Mouse (Mus musculus): ENCODE results near the gene Noxred1. TPM values are rescaled to one million over a fixed set of nuclear protein-coding genes. Genes with fewer than 3 reads are reported as not detected.
"Not testable (repeated sequence)": the region's sequence is repeated elsewhere in the genome, so short reads cannot be mapped to it uniquely, and the experiment has no call there.

Noxred1 gene
- polyA plus RNA-seq (2015; fragmentation: Nextera tagmentation; extraction: Ambion mirVana), result 0.37 and 0.59 TPM in 2 replicates

DNA sequence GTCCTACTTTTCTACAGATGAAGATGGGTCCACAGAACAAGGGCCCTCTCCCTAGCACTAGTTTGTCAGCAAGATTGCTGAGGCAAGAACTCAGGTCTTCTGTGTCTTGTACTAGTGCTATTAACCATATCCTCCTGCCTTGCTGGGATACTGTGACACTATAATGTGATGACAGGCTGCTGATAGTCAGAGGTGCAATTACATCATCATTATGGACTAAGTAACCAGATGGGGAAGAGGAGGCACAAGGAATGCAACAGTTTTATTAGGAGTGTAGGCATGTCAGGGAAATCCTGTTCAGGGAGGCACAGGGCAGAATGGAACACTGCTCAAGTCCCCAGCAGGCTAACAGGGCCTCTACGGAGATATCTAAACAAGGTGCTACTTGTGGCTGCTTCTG, at the start of gene Noxred1:
TSS of gene Noxred1 (minus strand) at position 101 of the 400 bp plus-strand sequence.
- no peak for ATAC-seq (ENCODE audit: insufficient read depth, low FRiP score, low read depth)
- no peak within 1 kb of the TSS for H3K9ac ChIP-seq
- H3K9me3 ChIP-seq, result no peaks in the 10 kb centered on the region
- no peaks in the 10 kb centered on the region for H3K27me3 ChIP-seq (replicated peaks)
- whole genome bisulfite sequencing, result 95% methylated on average over 1 of the region's 1 CpGs
- no peak within 1 kb of the TSS for H3K4me3 ChIP-seq (replicated peaks)
- no peak within 1 kb of the TSS for H3K27ac ChIP-seq
- no peaks in the 10 kb centered on the region for H3K4me1 ChIP-seq
- no peak within 1 kb of the TSS for H3K4me2 ChIP-seq
- peaks cover 24% of the 10 kb centered on the region; the same call in 1 of the 2 replicates for H3K36me3 ChIP-seq

DNA sequence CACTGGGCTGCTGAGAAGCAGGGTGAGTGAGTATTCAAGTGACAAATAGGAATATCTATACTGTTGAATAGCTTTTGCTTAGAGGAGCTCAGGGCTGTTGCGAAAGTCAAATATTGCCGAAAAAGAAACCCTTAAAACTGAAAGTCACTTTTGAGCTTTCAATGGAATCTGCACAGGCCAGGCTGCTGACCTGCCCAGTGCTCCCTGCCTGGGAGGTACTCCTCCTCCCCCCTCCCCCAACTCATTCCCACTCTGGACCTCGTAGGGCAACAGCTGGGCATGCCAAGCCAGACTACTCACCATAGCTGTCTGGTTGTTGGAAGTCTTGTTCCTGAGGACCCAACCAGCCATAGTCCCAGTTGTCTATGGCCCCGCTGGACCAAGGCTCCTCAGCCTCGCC, 46.2 kb upstream of the Noxred1 start:
- H3K4me3 ChIP-seq (replicated peaks), result no peak overlapping the region
- 71% methylated on average over 5 of the region's 5 CpGs for WGBS
- ATAC-seq (ENCODE audit: insufficient read depth, low FRiP score, low read depth), result no peak

DNA sequence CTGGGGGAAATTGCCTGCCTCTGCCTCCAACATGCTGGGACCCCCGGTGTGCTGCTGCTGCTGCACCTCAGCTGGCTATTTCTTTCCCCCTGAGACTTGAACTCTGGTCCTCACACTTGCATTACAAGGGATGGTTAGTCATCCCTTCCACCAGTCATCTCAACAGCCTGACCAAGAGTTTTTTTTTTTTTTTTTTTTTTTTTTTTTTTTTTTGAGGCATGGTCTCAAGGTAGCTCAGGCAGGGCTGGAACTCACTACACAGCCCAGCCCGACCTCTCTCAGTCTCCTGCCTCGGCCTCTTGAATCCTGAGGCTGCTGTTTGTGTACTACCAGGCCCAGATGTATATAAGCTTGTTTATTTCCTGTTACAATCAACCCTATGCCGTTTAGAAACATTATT, 45.7 kb upstream of the Noxred1 start:
- H3K4me3 ChIP-seq (replicated peaks), result no peak overlapping the region
- no peaks in the 10 kb centered on the region for H3K36me3 ChIP-seq
- H3K4me2 ChIP-seq, result no peak overlapping the region
- 73% methylated on average over 4 of the region's 4 CpGs for WGBS
- no peaks in the 10 kb centered on the region for H3K9me3 ChIP-seq
- H3K4me1 ChIP-seq, result no peaks in the 10 kb centered on the region
- H3K27ac ChIP-seq, result no peak overlapping the region
- H3K27me3 ChIP-seq (replicated peaks), result no peaks in the 10 kb centered on the region
- no peak overlapping the region for H3K9ac ChIP-seq
- ATAC-seq (ENCODE audit: insufficient read depth, low FRiP score, low read depth), result no peak

More for the DNA sequence above, 46.2 kb upstream of the Noxred1 start:
- H3K9me3 ChIP-seq, result no peaks in the 10 kb centered on the region
- H3K27me3 ChIP-seq (replicated peaks), result no peaks in the 10 kb centered on the region
- H3K4me2 ChIP-seq, result no peak overlapping the region
- no peak overlapping the region for H3K27ac ChIP-seq
- H3K9ac ChIP-seq, result no peak overlapping the region
- H3K36me3 ChIP-seq, result no peaks in the 10 kb centered on the region
- H3K4me1 ChIP-seq, result no peaks in the 10 kb centered on the region

DNA sequence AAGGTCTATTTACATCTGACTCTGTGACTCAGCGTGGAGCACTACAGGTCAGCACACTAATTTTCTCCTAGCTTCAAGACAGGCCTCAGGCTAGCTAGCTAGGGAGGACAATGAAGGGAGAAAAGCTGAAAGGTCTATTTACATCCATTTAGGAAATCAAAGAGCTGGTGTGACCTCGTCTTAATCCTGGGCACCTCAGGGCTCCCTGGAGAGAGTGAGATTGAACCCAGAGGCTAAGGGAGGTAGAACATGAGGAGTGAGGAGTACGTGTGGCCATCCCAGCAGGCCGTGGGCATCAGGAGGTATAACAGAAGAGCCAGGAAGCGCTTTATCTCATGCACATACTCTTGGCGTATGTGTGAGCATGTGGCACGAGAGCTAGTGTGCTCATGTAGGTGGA, 45.2 kb upstream of the Noxred1 start:
- no peak overlapping the region for H3K4me3 ChIP-seq (replicated peaks)
- no peak overlapping the region for H3K4me2 ChIP-seq
- ATAC-seq (ENCODE audit: insufficient read depth, low FRiP score, low read depth), result no peak
- whole genome bisulfite sequencing, result 65% methylated on average over 7 of the region's 7 CpGs
- H3K9ac ChIP-seq, result no peak overlapping the region
- no peaks in the 10 kb centered on the region for H3K36me3 ChIP-seq
- no peak overlapping the region for H3K27ac ChIP-seq
- no peaks in the 10 kb centered on the region for H3K4me1 ChIP-seq
- H3K9me3 ChIP-seq, result no peaks in the 10 kb centered on the region
- H3K27me3 ChIP-seq (replicated peaks), result no peaks in the 10 kb centered on the region

DNA sequence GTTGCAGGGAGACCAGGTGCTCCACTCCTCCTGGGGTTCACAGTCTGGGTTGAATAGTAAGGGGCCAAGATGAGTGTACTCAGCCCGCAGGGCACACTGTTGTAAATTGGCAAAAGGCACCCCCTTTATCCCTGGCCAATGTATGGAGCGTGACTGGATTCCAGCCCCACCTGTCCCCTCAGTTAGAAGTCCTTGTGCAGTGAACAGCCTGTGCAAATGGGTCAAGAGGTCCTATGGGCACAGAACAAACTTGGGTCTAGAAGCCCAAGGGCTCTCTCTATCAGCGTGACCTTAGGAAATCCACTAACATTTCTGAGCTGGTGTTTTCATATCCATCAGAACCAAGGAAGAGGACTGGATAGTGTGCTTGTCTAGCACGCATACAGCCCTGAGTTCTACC, 44.2 kb upstream of the Noxred1 start:
- H3K36me3 ChIP-seq, result no peaks in the 10 kb centered on the region
- no peaks in the 10 kb centered on the region for H3K4me1 ChIP-seq
- H3K4me2 ChIP-seq, result no peak overlapping the region
- no peak overlapping the region for H3K27ac ChIP-seq
- H3K9ac ChIP-seq, result no peak overlapping the region
- WGBS, result 95% methylated on average over 4 of the region's 4 CpGs
- no peaks in the 10 kb centered on the region for H3K27me3 ChIP-seq (replicated peaks)
- no peak overlapping the region for H3K4me3 ChIP-seq (replicated peaks)
- no peaks in the 10 kb centered on the region for H3K9me3 ChIP-seq
- ATAC-seq (ENCODE audit: insufficient read depth, low FRiP score, low read depth), result no peak

DNA sequence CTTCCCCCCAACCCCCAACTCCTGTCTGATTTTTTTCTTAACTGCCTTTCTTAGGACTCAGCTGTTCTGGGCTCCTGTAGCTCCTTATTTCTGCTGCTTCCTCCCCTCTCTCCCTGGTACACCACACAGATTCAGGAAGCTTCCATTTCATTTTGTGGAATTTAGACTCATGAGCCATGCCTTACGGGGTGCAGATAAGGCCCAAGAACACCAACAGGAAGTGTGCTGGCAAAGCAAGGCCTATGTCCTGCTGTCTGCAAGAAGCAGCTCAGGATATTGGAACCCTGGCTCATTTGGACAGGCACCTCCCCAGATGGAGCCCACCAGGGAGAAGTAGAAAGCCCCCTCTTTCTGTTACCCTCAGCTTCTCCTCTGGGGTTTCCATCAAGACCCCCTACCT, 43.2 kb upstream of the Noxred1 start:
- Histone ChIP-seq H3K27me3 (replicated peaks) (no peaks in the 10 kb centered on the region), H3K36me3 (no peaks in the 10 kb centered on the region), H3K27ac (no peak overlapping the region), H3K9me3 (no peaks in the 10 kb centered on the region), H3K4me3 (replicated peaks) (no peak overlapping the region), H3K4me1 (no peaks in the 10 kb centered on the region), H3K4me2 (no peak overlapping the region), H3K9ac (no peak overlapping the region)
- WGBS, result 54% methylated on average over 1 of the region's 1 CpGs
- ATAC-seq (ENCODE audit: insufficient read depth, low FRiP score, low read depth), result no peak

DNA sequence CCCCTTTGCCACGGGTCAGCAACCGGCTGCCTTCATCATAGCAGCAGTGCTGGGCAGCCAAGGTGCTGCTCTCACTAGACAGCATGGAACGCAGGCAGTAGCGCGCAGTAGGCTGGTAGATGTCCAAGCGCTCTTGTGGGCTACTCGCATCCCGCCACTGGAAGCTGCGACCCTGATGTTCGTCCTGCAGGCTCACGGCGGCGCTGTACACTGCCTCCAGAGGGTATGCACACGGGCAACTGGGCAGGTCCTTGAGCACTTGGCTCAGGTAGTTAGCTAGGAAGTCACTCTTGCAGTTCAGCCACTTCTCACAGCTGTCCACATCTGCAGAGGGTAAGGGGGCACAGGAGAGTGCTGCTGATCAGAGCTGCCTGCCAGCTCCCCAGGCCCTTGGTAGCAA, 41.3 kb upstream of the Noxred1 start:
- no peak for ATAC-seq (ENCODE audit: insufficient read depth, low FRiP score, low read depth)
- Histone ChIP-seq H3K4me3 (replicated peaks) (no peak overlapping the region), H3K36me3 (peaks cover 3% of the 10 kb centered on the region; the same call in 1 of the 2 replicates), H3K27me3 (replicated peaks) (no peaks in the 10 kb centered on the region), H3K4me1 (no peaks in the 10 kb centered on the region), H3K4me2 (no peak overlapping the region), H3K9me3 (no peaks in the 10 kb centered on the region), H3K27ac (no peak overlapping the region), H3K9ac (no peak overlapping the region)
- WGBS, result 54% methylated on average over 14 of the region's 14 CpGs

DNA sequence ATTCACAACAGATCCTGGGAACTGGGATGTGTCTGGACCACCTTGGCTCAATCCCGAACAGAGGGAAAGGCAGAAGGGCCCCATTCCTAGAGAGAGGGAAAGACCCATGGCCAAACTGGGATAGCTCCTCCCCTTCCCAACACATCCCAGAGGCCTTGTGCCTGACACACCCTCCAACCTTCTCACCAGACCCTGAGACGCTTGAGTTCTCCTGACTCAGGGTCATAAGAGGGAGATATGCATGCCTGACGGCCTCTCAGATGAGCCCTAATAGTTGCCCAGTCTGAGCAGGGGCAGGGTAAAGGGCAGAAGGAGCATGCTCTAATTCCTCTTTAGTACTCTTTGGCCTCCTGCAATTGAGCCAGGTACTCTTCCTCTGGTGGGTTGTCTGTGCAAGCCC, 40.8 kb upstream of the Noxred1 start:
- Histone ChIP-seq H3K27ac (no peak overlapping the region), H3K9me3 (no peaks in the 10 kb centered on the region), H3K4me2 (no peak overlapping the region), H3K27me3 (replicated peaks) (no peaks in the 10 kb centered on the region), H3K4me1 (no peaks in the 10 kb centered on the region), H3K9ac (no peak overlapping the region), H3K36me3 (peaks cover 8% of the 10 kb centered on the region), H3K4me3 (replicated peaks) (no peak overlapping the region)
- ATAC-seq (ENCODE audit: insufficient read depth, low FRiP score, low read depth), result no peak
- WGBS, result 40% methylated on average over 3 of the region's 3 CpGs

DNA sequence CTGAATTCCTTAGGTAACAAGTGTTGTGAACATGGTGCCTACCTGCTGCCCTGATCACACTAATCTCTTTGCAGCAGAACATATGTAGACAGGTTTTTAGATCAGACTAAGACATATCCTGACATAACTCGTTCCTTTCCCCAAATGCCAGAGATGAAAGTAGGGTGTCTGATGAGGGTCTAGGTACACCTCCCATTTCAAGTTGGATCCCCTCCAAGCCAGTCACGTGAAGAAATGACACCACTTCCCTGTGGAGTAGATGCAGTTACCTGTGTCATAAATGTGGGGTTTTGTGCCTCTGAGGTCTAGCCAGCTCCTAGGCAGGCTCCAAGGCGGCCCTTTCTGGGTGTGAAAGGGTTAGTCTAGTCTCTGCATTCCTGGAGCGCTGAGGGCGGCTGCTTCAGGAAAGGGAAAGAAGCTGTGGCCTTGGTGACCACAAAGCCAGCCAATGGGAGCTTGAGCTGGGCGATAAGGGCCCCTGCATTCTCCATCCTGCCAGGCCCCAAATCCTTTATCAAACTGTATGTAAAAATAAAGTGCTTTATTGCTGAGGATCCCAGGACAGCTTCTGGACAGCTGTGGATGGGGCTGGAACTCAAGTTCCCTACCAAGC, 39.7 kb upstream of the Noxred1 start:
- no peak overlapping the region for H3K4me3 ChIP-seq (replicated peaks)
- H3K27ac ChIP-seq, result no peak overlapping the region
- H3K4me1 ChIP-seq, result no peaks in the 10 kb centered on the region
- H3K36me3 ChIP-seq, result peaks cover 16% of the 10 kb centered on the region
- no peaks in the 10 kb centered on the region for H3K9me3 ChIP-seq
- H3K27me3 ChIP-seq (replicated peaks), result no peaks in the 10 kb centered on the region
- 12% methylated on average over 6 of the region's 6 CpGs for WGBS
- peak; percentile 54 for ATAC-seq (ENCODE audit: insufficient read depth, low FRiP score, low read depth)
- peak overlapping the region; percentile 11 for H3K4me2 ChIP-seq
- no peak overlapping the region for H3K9ac ChIP-seq

DNA sequence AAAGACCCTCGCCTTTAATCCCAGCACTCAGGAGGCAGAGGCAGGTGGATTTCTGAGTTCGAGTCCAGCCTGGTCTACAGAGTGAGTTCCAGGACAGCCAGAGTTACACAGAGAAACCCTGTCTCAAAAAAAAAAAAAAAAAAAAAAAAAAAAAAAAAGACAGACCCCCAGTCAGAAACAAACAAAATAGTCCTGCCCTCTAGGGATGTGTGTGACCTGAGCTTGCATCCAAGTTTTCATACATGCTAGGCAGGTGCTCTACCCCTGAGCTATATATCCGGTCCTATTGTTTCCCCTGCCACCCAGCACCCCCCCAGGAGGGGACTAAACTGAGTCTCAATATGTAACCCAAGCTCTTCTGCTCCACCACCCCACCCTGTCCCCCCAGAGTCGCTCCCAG, 38.7 kb upstream of the Noxred1 start:
- not testable (repeated sequence) for ATAC-seq (ENCODE audit: insufficient read depth, low FRiP score, low read depth); H3K4me2 ChIP-seq; H3K9ac ChIP-seq; H3K4me1 ChIP-seq; H3K4me3 ChIP-seq (replicated peaks); H3K27ac ChIP-seq; H3K27me3 ChIP-seq (replicated peaks); H3K9me3 ChIP-seq
- 88% methylated on average over 4 of the region's 4 CpGs for WGBS
- peaks cover 26% of the 10 kb centered on the region for H3K36me3 ChIP-seq

DNA sequence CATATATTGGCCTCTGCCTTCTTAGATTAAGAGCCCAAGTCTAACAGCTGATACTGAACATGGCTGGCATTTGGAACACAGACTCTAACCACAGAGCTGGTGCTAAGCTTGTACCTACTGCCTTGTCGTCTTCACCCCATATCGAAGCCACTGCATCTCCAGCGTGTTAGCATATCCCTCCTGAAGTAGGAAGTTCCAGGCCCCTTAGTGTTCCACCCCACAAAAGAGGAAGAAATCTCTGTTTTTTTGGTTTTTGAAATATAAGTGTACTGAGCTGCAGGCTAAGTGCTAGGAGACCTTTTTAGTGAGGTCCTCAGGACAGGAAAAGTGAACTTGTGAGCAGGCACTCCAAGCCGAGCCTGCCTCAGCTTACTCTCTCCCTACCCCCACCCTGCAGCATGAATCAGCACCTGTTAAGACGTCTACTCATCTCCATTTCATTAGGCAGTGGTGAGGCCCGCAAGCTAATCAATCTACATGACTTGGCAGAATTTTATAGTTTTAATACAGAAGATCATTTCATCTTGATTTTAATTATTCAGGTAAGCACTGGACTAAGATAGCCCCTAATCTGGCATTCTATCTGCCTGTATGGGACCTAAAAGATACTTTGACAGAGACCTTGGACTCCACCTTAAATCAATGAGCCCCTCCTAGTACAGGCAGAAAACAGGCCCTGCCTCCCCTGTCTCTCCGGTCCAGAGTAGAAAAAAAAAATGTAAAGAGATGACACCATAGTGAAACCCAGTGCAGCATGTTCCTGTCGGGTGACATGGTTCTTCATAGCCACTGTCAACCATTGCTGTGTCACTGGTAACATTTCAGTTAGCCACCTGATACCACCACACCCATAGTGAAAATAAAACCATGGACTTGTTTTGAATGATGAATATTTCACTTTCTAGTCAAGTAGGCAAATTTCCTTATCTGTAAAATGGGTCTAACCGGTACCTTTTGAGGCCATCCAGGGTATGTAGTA, 36.6 kb upstream of the Noxred1 start:
- Histone ChIP-seq H3K4me2 (no peak overlapping the region), H3K27ac (no peak overlapping the region), H3K27me3 (replicated peaks) (no peaks in the 10 kb centered on the region), H3K9ac (no peak overlapping the region), H3K4me3 (replicated peaks) (no peak overlapping the region), H3K36me3 (peaks cover 47% of the 10 kb centered on the region), H3K9me3 (no peaks in the 10 kb centered on the region), H3K4me1 (no peaks in the 10 kb centered on the region)
- no peak for ATAC-seq (ENCODE audit: insufficient read depth, low FRiP score, low read depth)
- 86% methylated on average over 9 of the region's 9 CpGs for WGBS

DNA sequence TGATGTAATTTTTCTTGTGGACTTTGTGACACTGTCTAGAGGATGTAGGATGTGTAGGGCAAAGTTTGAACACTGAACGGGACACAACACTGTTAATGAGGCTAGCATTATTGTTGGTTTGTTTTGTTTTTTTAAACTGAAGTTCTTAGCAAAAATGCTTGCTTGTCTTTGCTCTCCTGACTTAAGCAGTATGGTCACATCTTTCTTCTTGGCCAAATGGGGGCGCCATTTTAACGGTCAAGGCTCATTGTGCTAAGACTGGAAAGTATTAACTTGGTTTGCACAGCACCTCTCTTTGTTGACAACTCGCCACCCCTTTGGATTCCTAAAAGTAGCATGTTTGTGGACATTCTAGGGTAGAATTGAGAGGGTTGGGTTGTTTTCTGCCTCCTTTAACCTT, 29.1 kb upstream of the Noxred1 start:
- H3K4me2 ChIP-seq, result peak overlapping the region; percentile 77
- H3K9ac ChIP-seq, result no peak overlapping the region
- H3K36me3 ChIP-seq, result peaks cover 42% of the 10 kb centered on the region
- H3K9me3 ChIP-seq, result no peaks in the 10 kb centered on the region
- no peak for ATAC-seq (ENCODE audit: insufficient read depth, low FRiP score, low read depth)
- H3K4me3 ChIP-seq (replicated peaks), result peak overlapping the region; percentile 89
- 16% methylated on average over 4 of the region's 4 CpGs for WGBS
- no peak overlapping the region for H3K27ac ChIP-seq
- no peaks in the 10 kb centered on the region for H3K27me3 ChIP-seq (replicated peaks)
- H3K4me1 ChIP-seq, result peaks cover 6% of the 10 kb centered on the region

Measured in stomach, embryonic 15.5 days (tissue).